Mouse (Mus musculus) megakaryocyte progenitor cell, adult 5-6 weeks (primary cell): Measurements from ENCODE around the gene Hist1h2af. TPM values are rescaled to one million over a fixed set of nuclear protein-coding genes. Genes with fewer than 3 reads are reported as not detected.
"Not testable (repeated sequence)": the region's sequence is repeated elsewhere in the genome, so short reads cannot be mapped to it uniquely, and the experiment has no call there.

ENCODE experiments used
- ATAC-seq: replicated peaks from 2 replicates; pipeline ENCODE4 v1.8.0; 2016; ENCODE audit warnings: mild to moderate bottlenecking, moderate TSS enrichment, inconsistent platforms; ENCODE audit not compliant: poor library complexity
- total RNA-seq, 2 experiments: library from RNA; stranded (forward) in 1 of 2; stranded (reverse) in 1 of 2; fragments of 157-497, 149-512 nt in 1 of 2; fragments of 200-1000 nt in 1 of 2; gene quantifications; 2 replicates each; pipeline versions ENCODE4 v1.2.3 to v1.2.4; 2015 to 2017

Gene Hist1h2af
- total RNA-seq, 2 experiments from 2014 or later: 36.0 to 1,885 TPM

GRCm38 (mm10) chr13:23554393-23554792 lies 20.7 kb downstream of the Hist1h2af start:
- ATAC-seq: no peak

GRCm38 (mm10) chr13:23554925-23555838 lies 21.5 kb downstream of the Hist1h2af start:
- ATAC-seq: peak; percentile 57

- ATAC-seq: peak; percentile 47
Measured at GRCm38 (mm10) chr13:23555839-23556416, 22.2 kb downstream of the Hist1h2af start.

- ATAC-seq: no peak
Measured at GRCm38 (mm10) chr13:23556906-23557305, 23.2 kb downstream of the Hist1h2af start.

GRCm38 (mm10) chr13:23560699-23561098 lies 27.0 kb downstream of the Hist1h2af start:
- not testable (repeated sequence) for ATAC-seq

- ATAC-seq: not testable (repeated sequence)
Measured at GRCm38 (mm10) chr13:23561531-23561882, 27.8 kb downstream of the Hist1h2af start.

GRCm38 (mm10) chr13:23561883-23562659 lies 28.4 kb downstream of the Hist1h2af start, which contains the start of gene Hist1h3e:
TSS of gene Hist1h3e (minus strand) at chr13:23562369.
- ATAC-seq: peak; percentile 85

- ATAC-seq: peak; percentile 56
Measured at GRCm38 (mm10) chr13:23562699-23563462, 29.2 kb downstream of the Hist1h2af start.

- no peak for ATAC-seq
Measured at GRCm38 (mm10) chr13:23564482-23564881, 30.8 kb downstream of the Hist1h2af start.

- ATAC-seq: not testable (repeated sequence)
Measured at GRCm38 (mm10) chr13:23570261-23571021, 36.7 kb downstream of the Hist1h2af start.

- ATAC-seq: peak; percentile 72
Measured at GRCm38 (mm10) chr13:23571022-23571503, 37.4 kb downstream of the Hist1h2af start, which contains the start of the genes Hist1h2ae and Hist1h2bg. TSS of gene Hist1h2ae (minus strand) at chr13:23571220. TSS of gene Hist1h2bg (plus strand) at chr13:23571396.

- peak; percentile 23 for ATAC-seq
Measured at GRCm38 (mm10) chr13:23571504-23572217, 38.0 kb downstream of the Hist1h2af start.

GRCm38 (mm10) chr13:23572218-23573033 lies 38.7 kb downstream of the Hist1h2af start:
- no peak for ATAC-seq

- ATAC-seq: not testable (repeated sequence)
Measured at GRCm38 (mm10) chr13:23573034-23573897, 39.6 kb downstream of the Hist1h2af start.

GRCm38 (mm10) chr13:23573898-23574524 lies 40.3 kb downstream of the Hist1h2af start, which contains the start of the genes Hist1h2bf and Hist1h2ad:
TSS of gene Hist1h2bf (minus strand) at chr13:23574196.
TSS of gene Hist1h2ad (plus strand) at chr13:23574381.
- ATAC-seq: peak; percentile 67

GRCm38 (mm10) chr13:23574546-23575170 lies 41.0 kb downstream of the Hist1h2af start:
- not testable (repeated sequence) for ATAC-seq
